Mouse (Mus musculus): ENCODE results near the gene 4930426L09Rik. TPM values are rescaled to one million over a fixed set of nuclear protein-coding genes. Genes with fewer than 3 reads are reported as not detected.

The 4930426L09Rik gene
- 0.40 to 1.0 TPM (median 0.93 TPM) in 4 replicates for total RNA-seq (2023)

GRCm38 (mm10) chr2:18998054-18998478, at the start of gene 4930426L09Rik, which contains the start of gene Pip4k2a:
4930426L09Rik (plus strand) TSS chr2:18998343.
Pip4k2a (minus strand) TSS chr2:18998126.

Other genes starting within 250 kb of the 4930426L09Rik start
- gene Pip4k2a, start 217 bp upstream of the 4930426L09Rik start, total RNA-seq (2023): 85.2 to 90.7 TPM (median 89.1 TPM) in 4 replicates
- gene Armc3, start 201.0 kb downstream of the 4930426L09Rik start, total RNA-seq (2023): 1.4 to 2.4 TPM (median 2.1 TPM) in 4 replicates